Mouse (Mus musculus) heart, adult 2 months (tissue): Measurements from ENCODE around the gene 5730480H06Rik.

Source experiments
- CTCF ChIP-seq: fragments of 200-600 bp; IDR thresholded peaks from 2 replicates; pipeline ENCODE4 v1.8.1; 2022; ENCODE audit warnings: antibody characterized with exemption, mild to moderate bottlenecking, moderate library complexity
- EP300 ChIP-seq: fragments of 200-500 bp; IDR thresholded peaks from 2 replicates; pipeline ENCODE4 v1.6.1; 2011; ENCODE audit warnings: low read depth, low read length, control low read depth; ENCODE audit not compliant: insufficient read depth

GRCm38 (mm10) chr5:48402497-48402896 is 74.7 kb downstream of the 5730480H06Rik start:
- TF ChIP-seq CTCF (no peak), EP300 (no peak)
